Mouse (Mus musculus) heart, postnatal 0 days (tissue): ENCODE data around the gene D10Wsu102e. TPM values are rescaled to one million over a fixed set of nuclear protein-coding genes. Genes with fewer than 3 reads are reported as not detected.

Experiments used
- ATAC-seq: fragments of 200-750 bp; cut with Nextera tagmentation; 2 replicates; pipeline ENCODE4 v1.8.0; 2017; ENCODE audit warnings: low read depth, moderate number of reproducible peaks, moderate library complexity; ENCODE audit not compliant: insufficient read depth
- DNase-seq: peaks from one replicate; pipeline ENCODE4 v3.0.0-alpha.2; 2016; ENCODE audit warnings: low spot score
- H3K27ac ChIP-seq: fragments of 300-500 bp; sonication (generic); 2 replicates; pipeline ENCODE4 v1.5.1; 2014; ENCODE audit warnings: low read depth, mild to moderate bottlenecking
- H3K27me3 ChIP-seq: fragments of 300-500 bp; sonication (generic); 2 replicates; pipeline ENCODE4 v1.6.1; 2014; ENCODE audit warnings: low read length, mixed read lengths; ENCODE audit not compliant: control insufficient read depth, insufficient read depth
- H3K36me3 ChIP-seq: fragments of 300-500 bp; sonication (generic); replicated peaks from 2 replicates; pipeline ENCODE4 v1.6.1; 2014; ENCODE audit warnings: low read length, mixed read lengths; ENCODE audit not compliant: control insufficient read depth, insufficient read depth
- H3K4me1 ChIP-seq: fragments of 300-500 bp; sonication (generic); 2 replicates; pipeline ENCODE4 v1.6.1; 2014; ENCODE audit warnings: antibody characterized with exemption; ENCODE audit not compliant: control insufficient read depth, insufficient read depth
- H3K4me2 ChIP-seq: fragments of 300-500 bp; sonication (generic); 2 replicates; pipeline ENCODE4 v1.6.1; 2014; ENCODE audit warnings: low read depth, mild to moderate bottlenecking, low read length, moderate library complexity
- H3K4me3 ChIP-seq: fragments of 300-500 bp; sonication (generic); 2 replicates; pipeline ENCODE4 v1.5.1; 2014; ENCODE audit warnings: low read depth, low read length
- H3K9ac ChIP-seq: fragments of 300-500 bp; sonication (generic); replicated peaks from 2 replicates; pipeline ENCODE4 v1.6.1; 2014; ENCODE audit warnings: low read depth, low read length, mixed read lengths
- H3K9me3 ChIP-seq: fragments of 300-500 bp; sonication (generic); replicated peaks from 2 replicates; pipeline ENCODE4 v1.6.1; 2016; ENCODE audit warnings: low read length; ENCODE audit not compliant: control insufficient read depth
- CTCF ChIP-seq: IDR thresholded peaks from 2 replicates; pipeline ENCODE4 v1.5.1; 2016; ENCODE audit warnings: antibody characterized with exemption, control low read depth, low read depth
- EP300 ChIP-seq: IDR thresholded peaks from 2 replicates; pipeline ENCODE4 v1.6.1; 2016; ENCODE audit warnings: antibody characterized with exemption, low read depth
- WGBS: fragments of 180-500 bp; shearing (Covaris S2); extraction: QIAGEN DNeasy Blood & Tissue Kit; methylation state at CpG from one replicate; pipeline ENCODE4 v1.1.7; 2014; 5-methylcytosine and 5-hydroxymethylcytosine counted together
- polyA plus RNA-seq: library from polyadenylated mRNA; unstranded; fragments of >200 nt; fragmentation: Nextera tagmentation; extraction: Ambion mirVana; gene quantifications from 2 replicates; pipeline ENCODE4 v1.2.1, GENCODE M21; 2015
- total RNA-seq: library from RNA; depleted of rRNA; stranded (reverse); fragments of >200 nt; gene quantifications from 2 replicates; pipeline ENCODE4 v1.2.3, GENCODE M21; 2014; ENCODE audit warnings: low replicate concordance

Gene D10Wsu102e
- total and polyA plus RNA-seq, 2 experiments from 2014 or later, result 0.18 to 0.88 TPM

GRCm38 (mm10) chr10:83475226-83475625, 115.2 kb downstream of the D10Wsu102e start:
- H3K9me3 ChIP-seq, result no peaks in the 10 kb centered on the region
- no peak for ATAC-seq
- no peak overlapping the region for H3K4me3 ChIP-seq
- no peak overlapping the region for H3K4me2 ChIP-seq
- no peaks in the 10 kb centered on the region for H3K27me3 ChIP-seq
- WGBS, result 93% methylated on average over 13 of the region's 13 CpGs
- no peak overlapping the region for H3K27ac ChIP-seq
- no peaks in the 10 kb centered on the region for H3K4me1 ChIP-seq
- DNase-seq, result no peak
- no peak overlapping the region for H3K9ac ChIP-seq
- no peak for TF ChIP-seq CTCF
- no peak for TF ChIP-seq EP300
- no peaks in the 10 kb centered on the region for H3K36me3 ChIP-seq

GRCm38 (mm10) chr10:83477286-83477685, 117.3 kb downstream of the D10Wsu102e start:
- Histone ChIP-seq H3K9me3 (no peaks in the 10 kb centered on the region), H3K27me3 (no peaks in the 10 kb centered on the region), H3K9ac (no peak overlapping the region), H3K4me3 (no peak overlapping the region), H3K27ac (no peak overlapping the region), H3K4me1 (no peaks in the 10 kb centered on the region), H3K36me3 (no peaks in the 10 kb centered on the region), H3K4me2 (no peak overlapping the region)
- no peak for DNase-seq
- TF ChIP-seq EP300, result no peak
- no peak for TF ChIP-seq CTCF
- 79% methylated on average over 5 of the region's 5 CpGs for WGBS
- no peak for ATAC-seq

GRCm38 (mm10) chr10:83490506-83490905, 130.5 kb downstream of the D10Wsu102e start:
- no peak for DNase-seq
- H3K27me3 ChIP-seq, result no peaks in the 10 kb centered on the region
- ATAC-seq, result no peak
- no peak overlapping the region for H3K4me2 ChIP-seq
- no peak overlapping the region for H3K4me3 ChIP-seq
- H3K9me3 ChIP-seq, result no peaks in the 10 kb centered on the region
- 80% methylated on average over 6 of the region's 6 CpGs for WGBS
- no peak overlapping the region for H3K9ac ChIP-seq
- no peak for TF ChIP-seq EP300
- TF ChIP-seq CTCF, result no peak
- no peak overlapping the region for H3K27ac ChIP-seq
- H3K4me1 ChIP-seq, result no peaks in the 10 kb centered on the region
- H3K36me3 ChIP-seq, result no peaks in the 10 kb centered on the region

GRCm38 (mm10) chr10:83497321-83497720, 137.3 kb downstream of the D10Wsu102e start:
- no peaks in the 10 kb centered on the region for H3K27me3 ChIP-seq
- TF ChIP-seq CTCF (no peak), EP300 (no peak)
- no peak overlapping the region for H3K9ac ChIP-seq
- no peak overlapping the region for H3K4me2 ChIP-seq
- no peak overlapping the region for H3K4me3 ChIP-seq
- 87% methylated on average over 13 of the region's 13 CpGs for WGBS
- H3K27ac ChIP-seq, result no peak overlapping the region
- no peaks in the 10 kb centered on the region for H3K4me1 ChIP-seq
- H3K9me3 ChIP-seq, result no peaks in the 10 kb centered on the region
- ATAC-seq, result no peak
- no peaks in the 10 kb centered on the region for H3K36me3 ChIP-seq
- no peak for DNase-seq

- no peak overlapping the region for H3K4me2 ChIP-seq
- TF ChIP-seq CTCF, result no peak; the same call in 1 of the 2 replicates
- no peak for TF ChIP-seq EP300
- ATAC-seq (no peak), DNase-seq (no peak)
- 65% methylated on average over 8 of the region's 8 CpGs for WGBS
- H3K27me3 ChIP-seq, result no peaks in the 10 kb centered on the region
- no peak overlapping the region for H3K4me3 ChIP-seq
- no peak overlapping the region for H3K27ac ChIP-seq
- H3K9me3 ChIP-seq, result no peaks in the 10 kb centered on the region
- H3K4me1 ChIP-seq, result no peaks in the 10 kb centered on the region
- no peak overlapping the region for H3K9ac ChIP-seq
- H3K36me3 ChIP-seq, result no peaks in the 10 kb centered on the region; the same call in 1 of the 2 replicates
These were observed 149.1 kb downstream of the D10Wsu102e start for GRCm38 (mm10) chr10:83508962-83509660.

GRCm38 (mm10) chr10:83511304-83511703, 151.3 kb downstream of the D10Wsu102e start:
- H3K4me2 ChIP-seq, result no peak overlapping the region
- 62% methylated on average over 5 of the region's 5 CpGs for WGBS
- H3K9me3 ChIP-seq, result no peaks in the 10 kb centered on the region
- ATAC-seq (no peak), DNase-seq (no peak)
- TF ChIP-seq EP300 (no peak), CTCF (no peak)
- no peak overlapping the region for H3K9ac ChIP-seq
- no peak overlapping the region for H3K4me3 ChIP-seq
- no peaks in the 10 kb centered on the region for H3K36me3 ChIP-seq
- no peaks in the 10 kb centered on the region for H3K27me3 ChIP-seq
- no peaks in the 10 kb centered on the region for H3K4me1 ChIP-seq
- H3K27ac ChIP-seq, result no peak overlapping the region
